Mouse (Mus musculus) gastrocnemius, adult 2 months (tissue): ENCODE measurements around the gene Slc28a2. TPM values are rescaled to one million over a fixed set of nuclear protein-coding genes. Genes with fewer than 3 reads are reported as not detected.
"Not testable (repeated sequence)": the region's sequence is repeated elsewhere in the genome, so short reads cannot be mapped to it uniquely, and the experiment has no call there.

Experiments
- DNase-seq: peaks from one replicate; pipeline ENCODE4 v3.0.0; 2022
- H3K27ac ChIP-seq: fragments of 200-600 bp; 2 replicates; pipeline ENCODE4 v1.8.1; 2022; ENCODE audit warnings: mild to moderate bottlenecking
- H3K4me3 ChIP-seq: fragments of 200-600 bp; 2 replicates; pipeline ENCODE4 v1.8.1; 2022; ENCODE audit warnings: mild to moderate bottlenecking, moderate library complexity
- CTCF ChIP-seq: fragments of 200-600 bp; IDR thresholded peaks from 2 replicates; pipeline ENCODE4 v1.8.1; 2022; ENCODE audit warnings: antibody characterized with exemption, mild to moderate bottlenecking, moderate library complexity
- intact Hi-C: fragments of 180-260 bp; cut with DNase I; formaldehyde crosslinking; loops from one replicate; pipeline ENCODE4 v1.15.1; 2025
- total RNA-seq, 2 experiments: library from RNA; stranded (reverse); gene quantifications; 2 replicates each; pipeline ENCODE4 v1.2.3; 2021

The Slc28a2 gene
- total RNA-seq, 2 experiments from 2014 or later, result 5.6 to 9.9 TPM

DNA sequence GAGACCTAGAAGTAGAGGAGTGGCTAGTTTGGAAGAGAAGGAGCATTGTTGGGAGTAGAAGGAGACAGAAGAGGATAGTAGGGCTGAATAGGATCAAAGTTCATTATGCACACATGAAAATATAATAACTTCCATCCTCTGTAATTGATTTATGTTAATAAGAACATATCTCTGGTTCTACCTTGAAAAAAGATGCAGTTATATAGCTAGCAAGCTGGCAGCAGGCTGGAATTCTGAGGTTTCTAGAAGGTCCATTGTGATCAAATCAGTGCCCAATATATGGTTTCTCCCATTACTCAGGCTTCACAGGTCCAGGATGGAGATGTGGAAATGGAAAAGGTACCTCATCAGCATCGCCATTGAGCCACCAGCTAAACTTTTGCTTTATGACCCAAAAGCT lies 58.4 kb downstream of the Slc28a2 start, which contains the start of gene Gm14085:
Gene Gm14085 (plus strand): TSS at position 301 of the 400 bp plus-strand sequence.
- Histone ChIP-seq H3K27ac (no peak within 1 kb of the TSS), H3K4me3 (no peak within 1 kb of the TSS)
- DNase-seq, result no peak
- no peak for TF ChIP-seq CTCF
- intact Hi-C loops, result no loop called here

DNA sequence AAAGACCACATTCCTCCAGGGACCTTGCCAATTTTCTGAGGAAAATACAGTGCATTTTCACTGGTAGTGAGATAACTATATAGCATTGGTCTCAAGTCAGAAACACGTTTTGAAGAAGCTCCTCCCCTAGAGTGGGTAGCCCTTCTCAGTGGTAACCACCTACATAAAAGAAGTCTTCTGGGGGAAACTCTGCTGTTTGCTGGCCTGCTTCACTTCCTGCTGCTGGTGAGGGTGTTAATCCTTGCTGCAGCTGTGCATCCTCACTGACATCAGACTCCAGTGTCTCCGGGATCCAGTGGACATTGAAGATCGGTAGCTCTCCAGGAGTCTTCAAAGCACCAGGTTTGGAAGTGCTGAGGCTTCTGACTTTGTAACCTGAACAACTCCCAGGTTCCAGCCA lies 59.4 kb downstream of the Slc28a2 start:
- H3K4me3 ChIP-seq, H3K27ac ChIP-seq, DNase-seq, intact Hi-C loops: not testable (repeated sequence)

DNA sequence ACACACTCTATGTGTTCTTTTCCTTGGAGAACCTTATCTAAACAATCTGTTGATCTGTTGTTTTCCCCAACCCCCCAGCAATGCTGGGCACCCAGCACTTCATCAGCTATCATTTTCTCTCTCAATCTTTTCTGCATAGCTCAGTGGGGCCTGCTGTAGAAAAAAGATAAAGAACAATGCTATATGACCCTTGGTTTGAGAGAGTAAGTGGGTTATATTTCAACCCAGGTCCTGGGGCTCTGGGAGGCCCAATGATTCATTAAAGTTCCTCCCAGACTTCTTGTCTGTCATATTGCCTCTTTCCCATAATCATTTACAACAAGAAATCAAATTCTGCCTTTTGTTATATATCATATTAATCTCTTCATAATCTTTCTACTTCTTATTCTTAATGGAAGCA lies 59.8 kb downstream of the Slc28a2 start:
- H3K27ac ChIP-seq, DNase-seq, H3K4me3 ChIP-seq, intact Hi-C loops: not testable (repeated sequence)

DNA sequence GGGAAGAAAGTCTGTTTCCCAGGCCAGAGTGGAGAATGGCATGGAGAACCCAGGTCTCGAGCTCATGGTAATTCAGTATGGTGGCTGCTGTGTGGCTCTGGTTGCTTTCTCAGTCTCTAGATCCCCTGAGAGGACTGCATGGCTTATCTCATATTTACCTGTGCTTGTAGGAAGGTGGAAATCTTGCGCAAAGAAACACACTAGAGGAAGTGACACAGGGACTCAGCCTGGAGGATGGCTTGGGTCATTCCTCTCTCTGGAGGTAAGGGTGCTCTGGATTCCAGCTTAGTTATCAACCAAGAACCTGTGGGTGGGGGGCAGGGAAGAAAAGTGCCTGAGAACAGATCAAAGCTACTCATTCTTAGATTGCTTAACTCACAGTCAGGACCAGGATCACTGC lies 60.4 kb downstream of the Slc28a2 start:
- intact Hi-C loops, result no loop called here
- no peak for TF ChIP-seq CTCF
- H3K27ac ChIP-seq, result no peak overlapping the region
- DNase-seq, result no peak
- H3K4me3 ChIP-seq, result no peak overlapping the region

Other genes starting within 250 kb of the Slc28a2 start
- gene Patl2, start 240.3 kb upstream of the Slc28a2 start, total RNA-seq, result not detected
- not detected for gene Terb2, start 240.2 kb upstream of the Slc28a2 start, total RNA-seq
- gene Sord, start 191.7 kb upstream of the Slc28a2 start, total RNA-seq, result 10 to 100 TPM; 50.5 to 71.2 TPM
- gene Duox2, start 128.0 kb upstream of the Slc28a2 start, total RNA-seq, result under 1 TPM; 0.06 to 0.13 TPM
- not detected for gene Duoxa2, start 127.6 kb upstream of the Slc28a2 start, total RNA-seq
- under 1 TPM; 0.28 to 0.95 TPM for gene Duoxa1, start 112.7 kb upstream of the Slc28a2 start, total RNA-seq
- under 1 TPM; 0.43 to 0.73 TPM for gene Duox1, start 110.8 kb upstream of the Slc28a2 start, total RNA-seq
- 1 to 10 TPM; 2.1 to 2.9 TPM for gene Shf, start 57.3 kb upstream of the Slc28a2 start, total RNA-seq
- gene Gm14085, start 58.5 kb downstream of the Slc28a2 start, total RNA-seq, result under 1 TPM; 0.08 to 0.20 TPM
- 1 to 10 TPM; 3.9 to 4.5 TPM for gene Gatm, start 184.8 kb downstream of the Slc28a2 start, total RNA-seq
- under 1 TPM in 1 of 2 experiments, not detected in 1; 0.54 TPM for gene AA467197, start 210.5 kb downstream of the Slc28a2 start, total RNA-seq